In the genomic region with DNA sequence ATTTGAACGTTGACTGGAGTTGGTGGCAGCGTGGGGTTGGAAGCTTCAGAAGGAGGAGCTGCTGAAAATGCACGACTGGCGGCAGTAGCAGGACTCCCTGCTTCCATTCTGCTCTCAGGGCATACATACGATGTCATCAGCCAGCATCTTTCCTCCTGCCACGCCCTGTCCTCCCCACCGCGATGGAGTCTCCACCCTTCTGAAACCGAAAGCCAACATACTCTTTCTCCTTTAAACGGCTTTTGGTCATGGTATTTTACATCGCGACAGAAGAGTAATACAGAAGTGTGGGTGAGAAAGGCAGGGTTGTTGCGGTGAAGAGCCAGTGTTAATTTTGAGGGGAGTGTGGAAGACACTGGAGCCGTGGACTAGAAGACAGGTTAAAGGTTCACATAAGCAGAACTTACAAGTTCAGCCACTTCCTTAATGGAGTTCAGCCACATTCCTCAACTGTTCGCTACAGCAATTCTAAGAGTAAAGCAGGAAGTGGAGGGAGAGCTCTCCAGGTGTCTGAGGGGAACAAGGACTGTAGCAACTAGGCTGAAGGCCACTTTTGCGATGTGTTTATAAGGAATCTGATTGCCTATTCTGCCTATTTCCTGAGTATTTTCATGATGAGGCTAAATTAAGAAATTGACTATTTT, we compare ENCODE assay signal across 9 mouse cellular contexts. TPM values are rescaled to one million over a fixed set of nuclear protein-coding genes. Genes with fewer than 3 reads are reported as not detected.
A peak's percentile ranks its signal among the peaks of the same experiment; 100 is the strongest.
DNase-seq lines count a peak whose midpoint lies in the region; ATAC-seq and TF ChIP-seq lines count a peak whose summit lies in the region.
"Had no signal": no experiment of that assay in that cellular context is flagged by ENCODE, and none has a peak within 500 bp of the region (broad histone marks: within the 10 kb centered on the region; RNA-seq: fewer than 3 reads in every experiment).

No protein-coding gene starts in this region.

- 36% methylated on average over 16 of the region's 16 CpGs for WGBS in kidney, adult 2 months
- 15% methylated on average over 16 of the region's 16 CpGs for WGBS in intestine, postnatal 0 days
- 31% methylated on average over 16 of the region's 16 CpGs for WGBS in stomach, embryonic 14.5 days
- WGBS in forebrain, embryonic 16.5 days, result 59% methylated on average over 16 of the region's 16 CpGs

- no peaks in the 10 kb centered on the region for H3K9me3 ChIP-seq in intestine, postnatal 0 days (ENCODE audit: control insufficient read depth)
- no peaks in the 10 kb centered on the region for H3K9me3 ChIP-seq in stomach, embryonic 14.5 days (ENCODE audit: control insufficient read depth, low read depth, low read length)
- no peaks in the 10 kb centered on the region for H3K9me3 ChIP-seq in forebrain, embryonic 16.5 days (ENCODE audit: control insufficient read depth, low read length)
- H3K9me3 ChIP-seq: midbrain, embryonic 12.5 days had no signal

- H3K4me3 ChIP-seq in kidney, adult 2 months (ENCODE audit: insufficient read depth, low read depth, low read length), result peak overlapping the region; percentile 38
- H3K4me3 ChIP-seq in intestine, postnatal 0 days (ENCODE audit: low read depth, low read length), result peak overlapping the region; percentile 39
- H3K4me3 ChIP-seq in stomach, embryonic 14.5 days (ENCODE audit: low read depth, low read length), result peak overlapping the region; percentile 15; the same call in 1 of the 2 replicates
- H3K4me3 ChIP-seq in forebrain, embryonic 16.5 days (replicated peaks; ENCODE audit: low read length), result no peak overlapping the region
- H3K4me3 ChIP-seq: midbrain, embryonic 12.5 days had no signal

- H3K27me3 ChIP-seq in kidney, adult 2 months (replicated peaks; ENCODE audit: control insufficient read depth, insufficient read depth, low read length), result no peaks in the 10 kb centered on the region
- no peaks in the 10 kb centered on the region for H3K27me3 ChIP-seq in intestine, postnatal 0 days (replicated peaks; ENCODE audit: control insufficient read depth, insufficient read depth, low read length)
- H3K27me3 ChIP-seq in stomach, embryonic 14.5 days (ENCODE audit: control insufficient read depth, insufficient read depth, low read length), result no peaks in the 10 kb centered on the region
- no peaks in the 10 kb centered on the region for H3K27me3 ChIP-seq in forebrain, embryonic 16.5 days (replicated peaks; ENCODE audit: control insufficient read depth, insufficient read depth, low read length)
- H3K27me3 ChIP-seq: midbrain, embryonic 12.5 days had no signal

- TF ChIP-seq CTCF in kidney, adult 2 months (conservative IDR thresholded peaks at IDR 0.05; ENCODE audit: insufficient read depth, insufficient read length, low read depth, low read length), result no peak
- TF ChIP-seq CTCF in intestine, postnatal 0 days (IDR thresholded peaks at IDR 0.05; ENCODE audit: low read depth), result no peak

- ATAC-seq in intestine, postnatal 0 days, result peak; percentile 91
- ATAC-seq in megakaryocyte, adult 5-6 weeks (ENCODE audit: poor library complexity, severe bottlenecking), result peak; percentile 93
- peak; percentile 8; the same call in 1 of the 2 replicates for ATAC-seq in stomach, embryonic 14.5 days (ENCODE audit: insufficient number of reproducible peaks, insufficient read depth, low FRiP score, low read depth)
- ATAC-seq in forebrain, embryonic 16.5 days, result no peak

- H3K27ac ChIP-seq in kidney, adult 2 months (ENCODE audit: insufficient read depth, low read depth, low read length), result no peak overlapping the region
- H3K27ac ChIP-seq in intestine, postnatal 0 days (ENCODE audit: low read depth, low read length), result peak overlapping the region; percentile 82
- H3K27ac ChIP-seq in stomach, embryonic 14.5 days (ENCODE audit: low read length), result no peak overlapping the region
- no peak overlapping the region for H3K27ac ChIP-seq in forebrain, embryonic 16.5 days (ENCODE audit: low read length)
- H3K27ac ChIP-seq: midbrain, embryonic 12.5 days had no signal

- H3K4me1 ChIP-seq in kidney, adult 2 months (ENCODE audit: control insufficient read depth, insufficient read depth, low read length), result peaks cover 3% of the 10 kb centered on the region; the same call in 1 of the 2 replicates
- no peaks in the 10 kb centered on the region; the same call in 1 of the 2 replicates for H3K4me1 ChIP-seq in intestine, postnatal 0 days (replicated peaks; ENCODE audit: control insufficient read depth, insufficient read depth, low read length)
- H3K4me1 ChIP-seq in stomach, embryonic 14.5 days (ENCODE audit: control insufficient read depth, insufficient read depth, low read length), result 0 out of 2 replicates have a peak, but pooled peaks cover 3% of the 10 kb centered on the region
- H3K4me1 ChIP-seq in forebrain, embryonic 16.5 days (replicated peaks; ENCODE audit: control insufficient read depth, insufficient read depth, low read length), result peaks cover 3% of the 10 kb centered on the region; the same call in 1 of the 2 replicates

- peak overlapping the region; percentile 63 for H3K4me2 ChIP-seq in intestine, postnatal 0 days (replicated peaks; ENCODE audit: low read depth)
- peak overlapping the region; percentile 39 for H3K4me2 ChIP-seq in stomach, embryonic 14.5 days (replicated peaks; ENCODE audit: low read depth, low read length)
- no peak overlapping the region for H3K4me2 ChIP-seq in forebrain, embryonic 16.5 days (ENCODE audit: low read length)
- H3K4me2 ChIP-seq: midbrain, embryonic 12.5 days had no signal

- no peak for TF ChIP-seq POLR2A in kidney, adult 2 months (IDR thresholded peaks at IDR 0.05; ENCODE audit: low read depth, low read length)

- peak overlapping the region; percentile 37; the same call in 1 of the 2 replicates for H3K9ac ChIP-seq in intestine, postnatal 0 days (ENCODE audit: low read depth, low read length)
- no peak overlapping the region for H3K9ac ChIP-seq in stomach, embryonic 14.5 days (replicated peaks; ENCODE audit: low read depth, low read length)
- H3K9ac ChIP-seq in forebrain, embryonic 16.5 days (replicated peaks; ENCODE audit: low read depth, low read length), result no peak overlapping the region
- H3K9ac ChIP-seq: midbrain, embryonic 12.5 days had no signal

- H3K36me3 ChIP-seq in kidney, adult 2 months (ENCODE audit: control insufficient read depth, insufficient read depth, low read length), result no peaks in the 10 kb centered on the region
- no peaks in the 10 kb centered on the region for H3K36me3 ChIP-seq in intestine, postnatal 0 days (ENCODE audit: control insufficient read depth, insufficient read depth)
- H3K36me3 ChIP-seq in stomach, embryonic 14.5 days (ENCODE audit: control insufficient read depth, insufficient read depth, low read length), result no peaks in the 10 kb centered on the region
- H3K36me3 ChIP-seq in forebrain, embryonic 16.5 days (ENCODE audit: control insufficient read depth, insufficient read depth), result no peaks in the 10 kb centered on the region
- H3K36me3 ChIP-seq: midbrain, embryonic 12.5 days had no signal

- DNase-seq in kidney, adult 2 months, result no peak
- no peak for DNase-seq in kidney, adult 9 months
- DNase-seq in MEL-GATA-1-ER (ENCODE audit: extremely low read depth, low read depth), result peak; percentile 63
- DNase-seq in heart, adult 11 months, result peak; percentile 92

RNA-seq across cellular contexts. Expression of gene Nipa2, which starts 6.1 kb away (rescaled TPM):
- 7.7 and 10.3 TPM in 2 replicates for polyA plus RNA-seq in kidney, adult 2 months (2012; rRNA removed)
- polyA plus RNA-seq in intestine, postnatal 0 days (2015; fragmentation: Nextera tagmentation; extraction: Ambion mirVana), result 124 and 142 TPM in 2 replicates
- total RNA-seq in megakaryocyte, adult 5-6 weeks (2015), result 72.2 and 73.9 TPM in 2 replicates
- 46.5 and 48.2 TPM in 2 replicates for total RNA-seq in megakaryocyte, adult 5-6 weeks (2017)
- 53.2 and 58.7 TPM in 2 replicates for polyA plus RNA-seq in stomach, embryonic 14.5 days (2014; fragmentation: Nextera tagmentation; extraction: Ambion mirVana)
- 33.2 and 39.3 TPM in 2 replicates for polyA plus RNA-seq in forebrain, embryonic 16.5 days (2015; fragmentation: Nextera tagmentation; extraction: Ambion mirVana)

RNA-seq across cellular contexts. Expression of gene Nipa1, which starts 51.4 kb away (rescaled TPM):
- 3.6 and 4.5 TPM in 2 replicates for polyA plus RNA-seq in kidney, adult 2 months (2012; rRNA removed)
- 3.7 and 4.0 TPM in 2 replicates for polyA plus RNA-seq in intestine, postnatal 0 days (2015; fragmentation: Nextera tagmentation; extraction: Ambion mirVana)
- 0.67 and 0.96 TPM in 2 replicates for total RNA-seq in megakaryocyte, adult 5-6 weeks (2015)
- total RNA-seq in megakaryocyte, adult 5-6 weeks (2017), result 0.44 and 2.1 TPM in 2 replicates
- polyA plus RNA-seq in stomach, embryonic 14.5 days (2014; fragmentation: Nextera tagmentation; extraction: Ambion mirVana), result 6.2 and 7.1 TPM in 2 replicates
- 25.0 and 25.3 TPM in 2 replicates for polyA plus RNA-seq in forebrain, embryonic 16.5 days (2015; fragmentation: Nextera tagmentation; extraction: Ambion mirVana)

Comparison
In these comparisons a context has a peak if more than half of its experiments do, and no peak if none do; other contexts are left out.
1. DNase-seq: peak in MEL-GATA-1-ER (single experiment) and heart, adult 11 months (single experiment); none in kidney, adult 2 months (single experiment) and kidney, adult 9 months (single experiment).